Mouse (Mus musculus): ENCODE data around the gene H2afy.

H2afy gene

GRCm38 (mm10) chr13:56136200-56136599 lies at the start of gene H2afy:
Gene H2afy, minus strand, starts transcription at chr13:56136361.
- no peak for DNase-seq (ENCODE audit: low spot score)

- no peak for DNase-seq (ENCODE audit: low spot score)
Measured at GRCm38 (mm10) chr13:56183687-56184086, 47.5 kb upstream of the H2afy start.

- DNase-seq (ENCODE audit: low spot score): no peak
Measured at GRCm38 (mm10) chr13:56181424-56181823, 45.3 kb upstream of the H2afy start.

- no peak for DNase-seq (ENCODE audit: low spot score)
Measured at GRCm38 (mm10) chr13:56178416-56179035, 42.4 kb upstream of the H2afy start, which contains the start of gene Tifab. Gene Tifab, minus strand, starts transcription at chr13:56178885.

GRCm38 (mm10) chr13:56176310-56176709 lies 40.1 kb upstream of the H2afy start:
- DNase-seq (ENCODE audit: low spot score): no peak

GRCm38 (mm10) chr13:56175848-56176247 lies 39.7 kb upstream of the H2afy start:
- DNase-seq (ENCODE audit: low spot score): peak; percentile 60

GRCm38 (mm10) chr13:56172901-56173545 lies 36.9 kb upstream of the H2afy start:
- DNase-seq (ENCODE audit: low spot score): no peak

GRCm38 (mm10) chr13:56172106-56172505 lies 35.9 kb upstream of the H2afy start:
- DNase-seq (ENCODE audit: low spot score): no peak

GRCm38 (mm10) chr13:56168403-56168781 lies 32.2 kb upstream of the H2afy start:
- no peak for DNase-seq (ENCODE audit: low spot score)

GRCm38 (mm10) chr13:56167446-56168402 lies 31.6 kb upstream of the H2afy start:
- no peak for DNase-seq (ENCODE audit: low spot score)

- DNase-seq (ENCODE audit: low spot score): no peak
Measured at GRCm38 (mm10) chr13:56165561-56165960, 29.4 kb upstream of the H2afy start.

GRCm38 (mm10) chr13:56164372-56164771 lies 28.2 kb upstream of the H2afy start:
- DNase-seq (ENCODE audit: low spot score): no peak

GRCm38 (mm10) chr13:56163751-56164150 lies 27.6 kb upstream of the H2afy start:
- DNase-seq (ENCODE audit: low spot score): no peak

- no peak for DNase-seq (ENCODE audit: low spot score)
Measured at GRCm38 (mm10) chr13:56162859-56163258, 26.7 kb upstream of the H2afy start.

GRCm38 (mm10) chr13:56159614-56160363 lies 23.6 kb upstream of the H2afy start:
- no peak for DNase-seq (ENCODE audit: low spot score)

GRCm38 (mm10) chr13:56159016-56159601 lies 22.9 kb upstream of the H2afy start:
- no peak for DNase-seq (ENCODE audit: low spot score)

GRCm38 (mm10) chr13:56155671-56156070 lies 19.5 kb upstream of the H2afy start:
- DNase-seq (ENCODE audit: low spot score): no peak

- DNase-seq (ENCODE audit: low spot score): no peak
Measured at GRCm38 (mm10) chr13:56155048-56155447, 18.9 kb upstream of the H2afy start.

GRCm38 (mm10) chr13:56152773-56153460 lies 16.8 kb upstream of the H2afy start:
- no peak for DNase-seq (ENCODE audit: low spot score)

- DNase-seq (ENCODE audit: low spot score): peak; percentile 57
Measured at GRCm38 (mm10) chr13:56151404-56152226, 15.5 kb upstream of the H2afy start.

All from testis, postnatal 14 days (tissue).